Mouse (Mus musculus) ES-E14 (cell line): Measurements from ENCODE around the gene Pgm2. TPM values are rescaled to one million over a fixed set of nuclear protein-coding genes. Genes with fewer than 3 reads are reported as not detected.
A peak's percentile ranks its signal among the peaks of the same experiment; 100 is the strongest.

Experiments used
- DNase-seq: peaks from one replicate; pipeline ENCODE4 v3.0.0-alpha.2; 2013; ENCODE audit warnings: low read depth, low spot score
- H3K27ac ChIP-seq: 2 replicates; pipeline ENCODE4 v1.5.1; 2012; ENCODE audit warnings: low read depth, mild to moderate bottlenecking, low read length, moderate library complexity, mixed read lengths; ENCODE audit not compliant: poor library complexity, insufficient read depth, severe bottlenecking
- H3K36me3 ChIP-seq: 2 replicates; pipeline ENCODE4 v1.6.1; 2012; ENCODE audit warnings: mild to moderate bottlenecking, low read length, moderate library complexity, mixed read lengths; ENCODE audit not compliant: control insufficient read depth, poor library complexity, insufficient read depth, severe bottlenecking
- H3K4me1 ChIP-seq, 2 experiments: fragments of 150-350 bp in 1 of 2; sonication (generic) in 1 of 2; 2 replicates each; pipeline ENCODE4 v1.6.1; 2012; ENCODE audit warnings: low read length in 2 of 2, mild to moderate bottlenecking in 1 of 2, mixed read lengths in 1 of 2; ENCODE audit not compliant: control insufficient read depth in 2 of 2, insufficient read depth in 2 of 2, poor library complexity in 1 of 2
- H3K4me3 ChIP-seq, 2 experiments: fragments of 150-350 bp in 1 of 2; sonication (generic) in 1 of 2; 2 replicates each; pipeline ENCODE4 v1.5.1; 2012; ENCODE audit warnings: low read length in 2 of 2, low read depth in 1 of 2, mild to moderate bottlenecking in 1 of 2, mixed read lengths in 1 of 2; ENCODE audit not compliant: insufficient read depth in 1 of 2, poor library complexity in 1 of 2, severe bottlenecking in 1 of 2
- H3K9ac ChIP-seq: 2 replicates; pipeline ENCODE4 v1.6.1; 2012; ENCODE audit warnings: low read depth, mild to moderate bottlenecking, low read length, mixed read lengths; ENCODE audit not compliant: poor library complexity, insufficient read depth, severe bottlenecking
- H3K9me3 ChIP-seq: fragments of 150-350 bp; sonication (generic); 2 replicates; pipeline ENCODE4 v1.6.1; 2012; ENCODE audit warnings: low read depth, mild to moderate bottlenecking, low read length; ENCODE audit not compliant: control insufficient read depth, insufficient read depth
- CHD2 ChIP-seq: IDR thresholded peaks from 2 replicates; pipeline ENCODE4 v1.6.1; 2014; ENCODE audit warnings: mild to moderate bottlenecking, low read depth, low read length, inconsistent platforms
- HCFC1 ChIP-seq: IDR thresholded peaks from 2 replicates; pipeline ENCODE4 v1.6.1; 2012; ENCODE audit warnings: low read length, inconsistent platforms, borderline replicate concordance; ENCODE audit not compliant: insufficient read depth
- MAFK ChIP-seq: IDR thresholded peaks from 2 replicates; pipeline ENCODE4 v1.6.1; 2014; ENCODE audit warnings: mild to moderate bottlenecking, low read depth, low read length, inconsistent platforms; ENCODE audit not compliant: insufficient read depth
- ZC3H11A ChIP-seq: IDR thresholded peaks from 2 replicates; pipeline ENCODE4 v1.6.1; 2012; ENCODE audit warnings: low read depth, mild to moderate bottlenecking, inconsistent platforms, low read length, borderline replicate concordance
- ZNF384 ChIP-seq: IDR thresholded peaks from 2 replicates; pipeline ENCODE4 v1.6.1; 2012; ENCODE audit warnings: low read depth, low read length, inconsistent platforms
- in situ Hi-C, 2 experiments: fragments of 600-800 bp; cut with MboI; formaldehyde crosslinking; loops; one replicate each; pipeline ENCODE4 v1.15.1; 2025; ENCODE audit warnings: low sequenced_read_pairs in 2 of 2, inconsistent platforms in 1 of 2; ENCODE audit not compliant: unreplicated experiment in 2 of 2
- total RNA-seq: library from RNA; depleted of rRNA; stranded (reverse); fragments of 300-350 nt; gene quantifications from 2 replicates; pipeline ENCODE4 v1.2.3, GENCODE M21; 2012

Gene Pgm2
- total RNA-seq, 1 experiment: 11.9 TPM

GRCm38 (mm10) chr5:64136325-64136724 lies 43.6 kb downstream of the Pgm2 start:
- DNase-seq: no peak
- 0 out of 2 replicates have a peak, but pooled peaks have one; percentile 3 for TF ChIP-seq ZC3H11A
- no peak for TF ChIP-seq HCFC1
- in situ Hi-C loops: no loop called here

GRCm38 (mm10) chr5:64140202-64140601 lies 47.5 kb downstream of the Pgm2 start:
- Histone ChIP-seq H3K36me3 (no peaks in the 10 kb centered on the region), H3K4me1 (no peaks in the 10 kb centered on the region), H3K9me3 (no peaks in the 10 kb centered on the region), H3K4me3 (no peak overlapping the region), H3K9ac (no peak overlapping the region), H3K27ac (no peak overlapping the region)
- in situ Hi-C loops: no loop called here
- TF ChIP-seq HCFC1: no peak
- TF ChIP-seq CHD2: no peak
- no peak for TF ChIP-seq ZNF384
- no peak for TF ChIP-seq ZC3H11A
- TF ChIP-seq MAFK: no peak
- DNase-seq: no peak

More at GRCm38 (mm10) chr5:64136325-64136724, 43.6 kb downstream of the Pgm2 start:
- Histone ChIP-seq H3K27ac (no peak overlapping the region), H3K4me3 (no peak overlapping the region), H3K36me3 (no peaks in the 10 kb centered on the region), H3K9ac (no peak overlapping the region), H3K9me3 (no peaks in the 10 kb centered on the region), H3K4me1 (no peaks in the 10 kb centered on the region)

- no peak for DNase-seq
- in situ Hi-C loops: no loop called here
- Histone ChIP-seq H3K36me3 (no peaks in the 10 kb centered on the region), H3K9ac (no peak overlapping the region), H3K9me3 (no peaks in the 10 kb centered on the region), H3K4me1 (no peaks in the 10 kb centered on the region), H3K27ac (no peak overlapping the region), H3K4me3 (no peak overlapping the region)
- no peak for TF ChIP-seq CHD2
- TF ChIP-seq ZNF384: no peak
- TF ChIP-seq HCFC1: no peak
- no peak for TF ChIP-seq ZC3H11A
- TF ChIP-seq MAFK: no peak
These were observed 51.6 kb downstream of the Pgm2 start for GRCm38 (mm10) chr5:64144315-64144714.

- H3K36me3 ChIP-seq: no peaks in the 10 kb centered on the region
- no peak overlapping the region for H3K27ac ChIP-seq
- no peak for DNase-seq
- no peaks in the 10 kb centered on the region for H3K9me3 ChIP-seq
- peaks cover 0 to 3% of the 10 kb centered on the region in 2 experiments; a peak in 2 of 4 replicates for H3K4me1 ChIP-seq
- no peak overlapping the region for H3K4me3 ChIP-seq
- in situ Hi-C loops: no loop called here
- no peak overlapping the region for H3K9ac ChIP-seq
- TF ChIP-seq HCFC1 (no peak), ZC3H11A (no peak), CHD2 (no peak), MAFK (no peak), ZNF384 (no peak)
These were observed 53.7 kb downstream of the Pgm2 start for GRCm38 (mm10) chr5:64146384-64147005.
